Mouse (Mus musculus) lung, embryonic 15.5 days (tissue): ENCODE measurements around the gene Gng7. TPM values are rescaled to one million over a fixed set of nuclear protein-coding genes. Genes with fewer than 3 reads are reported as not detected.
A peak's percentile ranks its signal among the peaks of the same experiment; 100 is the strongest.

ENCODE experiments used
- ATAC-seq: fragments of 200-750 bp; cut with Nextera tagmentation; 2 replicates; pipeline ENCODE4 v1.8.0; 2017; ENCODE audit warnings: moderate number of reproducible peaks, borderline replicate concordance; ENCODE audit not compliant: low FRiP score, low TSS enrichment; ENCODE audit errors: extremely low read depth
- H3K27ac ChIP-seq: fragments of 300-500 bp; sonication (generic); 2 replicates; pipeline ENCODE4 v1.5.1; 2015; ENCODE audit warnings: moderate library complexity, mild to moderate bottlenecking, inconsistent platforms
- H3K27me3 ChIP-seq: fragments of 300-500 bp; sonication (generic); 2 replicates; pipeline ENCODE4 v1.6.1; 2015; ENCODE audit warnings: inconsistent platforms
- H3K36me3 ChIP-seq: fragments of 300-500 bp; sonication (generic); 2 replicates; pipeline ENCODE4 v1.6.1; 2015; ENCODE audit warnings: inconsistent platforms
- H3K4me1 ChIP-seq: fragments of 300-500 bp; sonication (generic); 2 replicates; pipeline ENCODE4 v1.6.1; 2015; ENCODE audit warnings: inconsistent platforms
- H3K4me2 ChIP-seq: fragments of 300-500 bp; sonication (generic); 2 replicates; pipeline ENCODE4 v1.6.1; 2015; ENCODE audit warnings: inconsistent platforms, mild to moderate bottlenecking, moderate library complexity
- H3K4me3 ChIP-seq: fragments of 300-500 bp; sonication (generic); 2 replicates; pipeline ENCODE4 v1.5.1; 2015; ENCODE audit warnings: mild to moderate bottlenecking, inconsistent platforms
- H3K9ac ChIP-seq: fragments of 300-500 bp; sonication (generic); 2 replicates; pipeline ENCODE4 v1.6.1; 2015; ENCODE audit warnings: inconsistent platforms
- H3K9me3 ChIP-seq: fragments of 300-500 bp; sonication (generic); 2 replicates; pipeline ENCODE4 v1.6.1; 2016; ENCODE audit warnings: inconsistent platforms
- WGBS: fragments of 180-500 bp; shearing (Covaris S2); methylation state at CpG from one replicate; pipeline ENCODE4 v1.1.7; 2015; 5-methylcytosine and 5-hydroxymethylcytosine counted together
- polyA plus RNA-seq: library from polyadenylated mRNA; unstranded; fragments of >200 nt; fragmentation: Nextera tagmentation; extraction: Ambion mirVana; gene quantifications from 2 replicates; pipeline ENCODE4 v1.2.1, GENCODE M21; 2015

Gene Gng7
- polyA plus RNA-seq, 1 experiment from 2014 or later, result 6.6 TPM

- Histone ChIP-seq H3K4me3 (no peak overlapping the region), H3K27ac (no peak overlapping the region), H3K4me2 (no peak overlapping the region), H3K4me1 (peaks cover 24% of the 10 kb centered on the region), H3K9me3 (no peaks in the 10 kb centered on the region), H3K9ac (no peak overlapping the region), H3K27me3 (no peaks in the 10 kb centered on the region), H3K36me3 (no peaks in the 10 kb centered on the region)
- no peak for ATAC-seq
- WGBS, result 71% methylated on average over 1 of the region's 1 CpGs
These were observed 41.0 kb downstream of the Gng7 start for GRCm38 (mm10) chr10:80973722-80974121.

DNA sequence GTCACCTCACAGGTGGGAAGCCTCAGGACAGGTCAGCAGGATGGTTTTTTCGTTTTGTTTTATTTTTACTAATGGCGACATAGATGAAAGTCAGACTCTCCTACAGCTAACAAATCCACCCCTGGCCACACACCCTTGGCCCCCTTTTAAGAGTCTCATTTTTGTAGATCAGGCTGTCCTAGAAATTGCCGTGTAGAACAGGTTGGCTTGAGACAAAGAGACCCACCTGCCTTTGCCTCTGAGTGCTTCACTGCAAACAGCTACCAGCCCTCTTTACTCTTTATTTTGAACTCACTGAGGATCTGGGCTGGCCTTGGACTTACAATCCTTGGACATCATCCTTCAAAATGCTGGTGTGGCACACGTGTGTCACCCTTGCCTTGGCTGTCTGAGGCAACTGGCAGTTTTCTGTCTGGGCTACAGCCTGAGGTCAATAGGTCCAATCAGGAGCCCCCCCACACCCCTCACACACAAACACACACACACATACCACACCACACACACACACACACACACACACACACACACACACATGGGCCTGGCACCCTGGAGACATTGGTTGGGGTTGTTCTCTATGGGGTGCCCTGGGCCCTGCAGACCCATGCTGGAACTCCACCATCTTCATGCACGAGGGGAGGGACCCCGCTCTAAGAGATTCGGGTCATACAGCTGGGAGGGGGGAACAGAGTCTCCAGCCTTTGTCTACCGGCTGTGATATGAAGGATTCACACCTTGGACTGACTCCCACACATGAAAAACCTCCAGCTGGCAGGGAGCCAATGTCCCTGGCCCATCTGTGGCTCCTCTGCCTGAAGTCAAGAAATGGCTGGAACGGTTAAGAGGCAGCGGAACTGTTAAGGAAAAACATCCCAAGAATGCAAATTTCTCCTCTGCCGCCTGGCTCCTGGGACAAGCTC, 42.4 kb downstream of the Gng7 start:
- Histone ChIP-seq H3K27me3 (no peaks in the 10 kb centered on the region), H3K9me3 (no peaks in the 10 kb centered on the region), H3K4me3 (no peak overlapping the region), H3K4me2 (no peak overlapping the region), H3K36me3 (no peaks in the 10 kb centered on the region), H3K27ac (peak overlapping the region; percentile 45), H3K4me1 (peaks cover 28% of the 10 kb centered on the region), H3K9ac (no peak overlapping the region)
- ATAC-seq, result peak; percentile 35; the same call in 1 of the 2 replicates
- WGBS, result 26% methylated on average over 11 of the region's 11 CpGs

- H3K4me2 ChIP-seq, result no peak overlapping the region
- H3K36me3 ChIP-seq, result no peaks in the 10 kb centered on the region
- H3K4me1 ChIP-seq, result peaks cover 36% of the 10 kb centered on the region
- H3K27ac ChIP-seq, result no peak overlapping the region
- 55% methylated on average over 15 of the region's 15 CpGs for WGBS
- no peak for ATAC-seq
- H3K27me3 ChIP-seq, result no peaks in the 10 kb centered on the region
- no peak overlapping the region for H3K4me3 ChIP-seq
- H3K9me3 ChIP-seq, result no peaks in the 10 kb centered on the region
- H3K9ac ChIP-seq, result no peak overlapping the region
These were observed 43.2 kb downstream of the Gng7 start for GRCm38 (mm10) chr10:80971533-80971932.

DNA sequence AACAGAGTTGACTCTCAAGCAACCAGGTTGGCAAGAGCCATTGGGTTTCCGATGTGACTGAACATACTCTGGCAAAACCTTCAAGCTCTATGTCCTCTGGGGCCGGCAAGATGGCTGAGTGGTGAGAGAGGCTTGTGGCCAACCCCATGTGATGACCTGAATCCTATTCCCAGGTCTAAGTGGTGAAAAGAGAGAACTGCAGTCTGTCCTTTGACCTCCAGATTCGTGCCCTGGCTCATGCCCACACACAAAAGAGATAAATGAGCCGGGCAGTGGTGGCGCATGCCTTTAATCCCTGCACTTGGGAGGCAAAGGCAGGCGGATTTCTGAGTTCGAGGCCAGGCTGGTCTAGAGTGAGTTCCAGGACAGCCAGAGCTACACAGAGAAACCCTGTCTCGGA, 44.6 kb downstream of the Gng7 start:
- Histone ChIP-seq H3K9me3 (no peaks in the 10 kb centered on the region), H3K27ac (no peak overlapping the region), H3K4me3 (no peak overlapping the region), H3K4me1 (peaks cover 45% of the 10 kb centered on the region), H3K36me3 (no peaks in the 10 kb centered on the region), H3K9ac (no peak overlapping the region), H3K4me2 (no peak overlapping the region), H3K27me3 (no peaks in the 10 kb centered on the region)
- no peak for ATAC-seq
- WGBS, result 81% methylated on average over 8 of the region's 8 CpGs

GRCm38 (mm10) chr10:80969298-80969697, 45.4 kb downstream of the Gng7 start:
- no peaks in the 10 kb centered on the region for H3K9me3 ChIP-seq
- peaks cover 52% of the 10 kb centered on the region for H3K4me1 ChIP-seq
- no peak overlapping the region for H3K27ac ChIP-seq
- H3K9ac ChIP-seq, result no peak overlapping the region
- no peak for ATAC-seq
- WGBS, result 77% methylated on average over 3 of the region's 3 CpGs
- no peak overlapping the region for H3K4me3 ChIP-seq
- no peaks in the 10 kb centered on the region for H3K27me3 ChIP-seq
- no peaks in the 10 kb centered on the region for H3K36me3 ChIP-seq
- H3K4me2 ChIP-seq, result no peak overlapping the region

DNA sequence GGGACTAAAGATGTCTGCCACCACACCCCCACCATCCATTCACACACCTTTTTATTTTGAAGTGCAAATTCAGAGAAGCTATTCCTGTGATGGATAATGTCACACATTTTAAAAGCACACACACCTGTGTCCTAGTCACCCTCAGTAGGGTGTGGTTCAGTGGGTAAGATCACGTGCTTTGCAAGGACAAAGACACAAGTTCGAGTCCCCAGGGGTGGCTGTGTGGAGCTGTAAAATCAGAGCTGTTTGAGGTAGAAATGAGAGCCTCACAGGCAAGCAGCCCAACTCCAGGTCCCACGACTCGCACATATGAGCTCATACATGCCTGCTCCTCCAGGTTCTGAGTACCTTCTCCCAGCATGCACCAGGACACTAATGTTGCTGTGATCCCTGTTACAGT, 46.6 kb downstream of the Gng7 start:
- Histone ChIP-seq H3K4me1 (peaks cover 59% of the 10 kb centered on the region), H3K4me3 (no peak overlapping the region), H3K27ac (no peak overlapping the region), H3K36me3 (no peaks in the 10 kb centered on the region), H3K9ac (no peak overlapping the region), H3K27me3 (no peaks in the 10 kb centered on the region), H3K4me2 (no peak overlapping the region), H3K9me3 (no peaks in the 10 kb centered on the region)
- WGBS, result 86% methylated on average over 4 of the region's 4 CpGs
- no peak for ATAC-seq

- no peak for ATAC-seq
- Histone ChIP-seq H3K27me3 (no peaks in the 10 kb centered on the region), H3K36me3 (no peaks in the 10 kb centered on the region), H3K9me3 (no peaks in the 10 kb centered on the region), H3K4me3 (no peak overlapping the region), H3K27ac (peak overlapping the region; percentile 49; the same call in 1 of the 2 replicates), H3K4me1 (peaks cover 59% of the 10 kb centered on the region), H3K4me2 (no peak overlapping the region), H3K9ac (no peak overlapping the region)
- WGBS, result 35% methylated on average over 3 of the region's 3 CpGs
These were observed 47.6 kb downstream of the Gng7 start for GRCm38 (mm10) chr10:80967101-80967656.

DNA sequence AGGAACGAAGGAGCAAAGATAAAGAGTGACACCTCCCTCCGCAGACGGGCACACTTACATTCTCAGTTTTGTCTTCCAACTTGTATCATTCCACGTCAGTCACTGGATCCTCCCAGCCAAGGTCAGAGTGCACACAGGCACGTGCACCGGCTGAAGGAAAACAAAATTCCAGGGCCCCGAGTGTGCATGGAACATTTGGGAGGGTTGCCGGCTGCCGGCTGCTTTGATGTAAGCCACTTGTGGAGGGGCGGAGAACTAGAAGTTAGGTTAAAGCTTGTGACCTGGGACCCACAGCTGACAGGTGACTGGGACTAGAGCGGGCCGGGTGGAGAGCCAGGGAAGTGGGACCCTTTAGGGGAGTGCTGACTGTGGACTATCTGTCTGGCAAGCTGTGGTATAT, 48.4 kb downstream of the Gng7 start:
- no peak for ATAC-seq
- 22% methylated on average over 12 of the region's 12 CpGs for WGBS

GRCm38 (mm10) chr10:80963031-80963975, 51.4 kb downstream of the Gng7 start:
- no peak overlapping the region for H3K9ac ChIP-seq
- H3K4me1 ChIP-seq, result peaks cover 70% of the 10 kb centered on the region
- H3K36me3 ChIP-seq, result no peaks in the 10 kb centered on the region
- peak overlapping the region; percentile 96 for H3K27ac ChIP-seq
- H3K4me3 ChIP-seq, result no peak overlapping the region
- peak; percentile 70 for ATAC-seq
- no peaks in the 10 kb centered on the region for H3K27me3 ChIP-seq
- H3K9me3 ChIP-seq, result no peaks in the 10 kb centered on the region
- peak overlapping the region; percentile 23 for H3K4me2 ChIP-seq
- 24% methylated on average over 12 of the region's 12 CpGs for WGBS

More for the DNA sequence above, 48.4 kb downstream of the Gng7 start:
- Histone ChIP-seq H3K4me3 (no peak overlapping the region), H3K36me3 (no peaks in the 10 kb centered on the region), H3K9ac (no peak overlapping the region), H3K27ac (no peak overlapping the region), H3K27me3 (no peaks in the 10 kb centered on the region), H3K9me3 (no peaks in the 10 kb centered on the region), H3K4me2 (no peak overlapping the region), H3K4me1 (peaks cover 59% of the 10 kb centered on the region)

DNA sequence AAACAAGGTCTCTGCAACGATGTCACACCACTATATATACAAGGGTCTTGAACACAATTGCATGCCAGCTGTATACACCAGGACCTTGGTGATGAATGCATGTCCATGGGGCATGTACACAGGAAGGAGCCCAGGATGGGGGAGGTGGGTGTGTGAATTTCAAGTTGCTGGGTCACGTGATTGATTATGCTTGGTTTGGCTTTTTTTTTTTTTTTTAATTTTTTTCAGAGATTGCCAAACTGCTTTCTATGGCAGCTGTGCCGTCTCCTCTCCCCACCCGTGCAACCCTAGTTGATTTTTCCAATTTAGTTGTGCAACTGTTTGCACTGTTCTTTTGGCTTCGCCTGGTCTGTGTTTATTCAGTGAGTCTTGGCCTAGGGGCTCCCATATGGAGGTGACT, 52.2 kb downstream of the Gng7 start:
- Histone ChIP-seq H3K4me2 (peak overlapping the region; percentile 25; the same call in 1 of the 2 replicates), H3K4me1 (peaks cover 68% of the 10 kb centered on the region), H3K4me3 (no peak overlapping the region), H3K9ac (no peak overlapping the region), H3K36me3 (no peaks in the 10 kb centered on the region), H3K27ac (peak overlapping the region; percentile 96), H3K27me3 (no peaks in the 10 kb centered on the region), H3K9me3 (no peaks in the 10 kb centered on the region)
- WGBS, result 18% methylated on average over 5 of the region's 5 CpGs
- ATAC-seq, result peak; percentile 9; the same call in 1 of the 2 replicates

- Histone ChIP-seq H3K9me3 (no peaks in the 10 kb centered on the region), H3K27ac (peak overlapping the region; percentile 96), H3K4me1 (peaks cover 63% of the 10 kb centered on the region), H3K9ac (no peak overlapping the region), H3K4me3 (no peak overlapping the region), H3K27me3 (no peaks in the 10 kb centered on the region), H3K36me3 (no peaks in the 10 kb centered on the region), H3K4me2 (peak overlapping the region; percentile 25; the same call in 1 of the 2 replicates)
- WGBS, result 7% methylated on average over 10 of the region's 10 CpGs
- peak; percentile 20; the same call in 1 of the 2 replicates for ATAC-seq
These were observed 52.7 kb downstream of the Gng7 start for GRCm38 (mm10) chr10:80962051-80962472.
